Mouse (Mus musculus) spleen, postnatal 14 days (tissue): ENCODE data around the gene Zbtb42.
A peak's percentile ranks its signal among the peaks of the same experiment; 100 is the strongest.

ENCODE experiments used
- DNase-seq, 2 experiments: peaks; one replicate each; pipeline ENCODE4 v3.0.0; 2021 to 2022; ENCODE audit warnings: low spot score in 2 of 2

The Zbtb42 gene

DNA sequence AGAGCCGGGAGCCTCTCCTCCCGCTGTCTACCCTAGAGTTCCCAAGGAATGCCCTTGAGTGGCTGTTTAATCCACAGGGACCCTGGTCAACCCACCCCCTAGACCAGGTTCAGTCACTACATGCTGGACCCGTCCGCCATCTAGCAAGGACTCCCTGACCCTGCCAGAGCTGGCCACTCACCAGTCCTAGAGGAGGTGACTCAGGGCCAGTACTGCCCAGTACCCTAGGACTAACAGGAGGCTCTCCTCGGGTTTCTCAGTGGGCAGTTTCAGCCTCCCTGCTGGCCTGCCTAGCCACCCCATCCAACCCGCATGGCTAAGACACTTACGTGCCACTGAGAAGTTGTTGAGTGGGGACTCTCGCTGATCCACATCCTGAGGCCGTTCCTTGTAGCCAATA is 16.8 kb upstream of the Zbtb42 start:
- DNase-seq: no peak

GRCm38 (mm10) chr12:112663303-112663702 is 15.3 kb upstream of the Zbtb42 start:
- DNase-seq: no peak

- no peak for DNase-seq
These were observed 14.9 kb upstream of the Zbtb42 start for GRCm38 (mm10) chr12:112663716-112664115.

DNA sequence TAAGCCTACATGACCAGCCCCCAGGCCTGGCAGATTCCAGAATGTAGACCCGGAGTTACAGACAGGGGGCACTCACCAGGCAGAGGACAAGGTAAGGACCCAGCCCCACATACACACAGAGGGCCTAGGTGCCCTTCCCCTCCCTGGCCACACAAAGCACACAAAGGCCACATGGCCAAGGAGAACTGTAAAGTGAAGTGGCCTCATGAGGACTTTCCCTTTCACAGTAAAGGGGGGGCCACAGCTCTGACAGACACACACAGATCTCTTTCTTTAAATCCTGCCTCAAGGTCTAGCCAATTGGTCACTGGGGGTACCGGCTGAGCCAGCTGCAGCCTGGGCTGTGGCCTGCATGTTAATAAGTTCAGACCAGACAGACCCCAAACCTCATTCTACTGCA is 14.5 kb upstream of the Zbtb42 start:
- DNase-seq: no peak

GRCm38 (mm10) chr12:112664656-112665055 is 14.0 kb upstream of the Zbtb42 start:
- no peak for DNase-seq

GRCm38 (mm10) chr12:112665445-112665844 is 13.2 kb upstream of the Zbtb42 start:
- DNase-seq: no peak

GRCm38 (mm10) chr12:112665881-112666544 is 12.6 kb upstream of the Zbtb42 start:
- DNase-seq: no peak

DNA sequence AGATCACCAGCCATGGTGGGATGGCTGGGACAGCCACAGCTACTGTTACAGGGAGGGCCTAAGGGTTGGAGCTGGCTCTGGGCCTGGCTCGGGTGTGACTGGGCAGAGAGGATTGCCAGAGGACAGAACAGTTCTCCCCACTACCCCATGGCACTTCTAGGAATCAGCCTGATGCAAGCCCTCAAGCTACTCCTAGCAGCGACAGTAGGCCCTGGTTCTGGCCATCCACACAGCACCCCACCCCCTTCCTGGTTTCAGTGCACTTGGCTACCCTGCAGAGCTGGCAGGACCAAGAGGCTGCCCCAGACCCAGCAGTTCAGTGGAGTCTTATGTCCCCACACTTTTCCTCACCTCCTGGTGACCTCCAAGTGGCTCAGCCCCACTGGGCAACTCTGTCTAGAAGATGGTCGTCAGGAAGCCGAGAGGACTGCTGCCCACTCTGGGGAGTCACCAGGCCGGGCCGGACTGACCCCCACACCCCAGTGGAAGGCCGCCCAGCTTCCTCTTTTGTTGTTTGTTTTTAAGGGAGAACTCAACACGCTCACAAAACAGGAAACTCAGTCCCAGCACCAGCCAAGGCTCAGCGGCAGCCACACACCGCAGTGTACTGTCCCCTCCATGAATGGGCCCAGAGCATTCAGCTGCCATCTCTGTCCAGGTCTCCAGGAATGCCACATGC is 10.9 kb upstream of the Zbtb42 start:
- DNase-seq: no peak

GRCm38 (mm10) chr12:112670718-112671393 is 7.8 kb upstream of the Zbtb42 start:
- no peak for DNase-seq

DNA sequence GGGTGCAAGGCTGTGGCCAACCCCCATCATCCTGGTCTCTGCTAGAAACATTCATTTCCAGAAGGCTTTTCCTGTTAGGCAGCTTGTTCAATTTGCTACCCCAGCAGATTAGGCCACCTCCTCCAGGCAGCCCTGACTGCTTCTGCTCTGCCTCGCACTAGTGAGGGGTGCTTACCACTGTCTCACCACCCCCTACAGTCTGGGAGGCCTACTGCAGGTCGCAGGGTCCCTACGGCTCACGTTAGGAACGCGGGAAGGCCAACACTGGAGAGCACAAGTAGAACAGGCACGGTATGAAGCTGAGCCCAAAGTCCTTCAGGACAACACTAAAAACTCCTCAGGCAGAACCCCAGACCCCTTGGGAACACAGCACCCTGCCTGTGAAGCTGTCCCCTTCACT is 6.7 kb upstream of the Zbtb42 start:
- DNase-seq: no peak

GRCm38 (mm10) chr12:112672744-112673575 is 5.7 kb upstream of the Zbtb42 start:
- no peak for DNase-seq

- DNase-seq: no peak
These were observed 5.0 kb upstream of the Zbtb42 start for GRCm38 (mm10) chr12:112673576-112674091.

DNA sequence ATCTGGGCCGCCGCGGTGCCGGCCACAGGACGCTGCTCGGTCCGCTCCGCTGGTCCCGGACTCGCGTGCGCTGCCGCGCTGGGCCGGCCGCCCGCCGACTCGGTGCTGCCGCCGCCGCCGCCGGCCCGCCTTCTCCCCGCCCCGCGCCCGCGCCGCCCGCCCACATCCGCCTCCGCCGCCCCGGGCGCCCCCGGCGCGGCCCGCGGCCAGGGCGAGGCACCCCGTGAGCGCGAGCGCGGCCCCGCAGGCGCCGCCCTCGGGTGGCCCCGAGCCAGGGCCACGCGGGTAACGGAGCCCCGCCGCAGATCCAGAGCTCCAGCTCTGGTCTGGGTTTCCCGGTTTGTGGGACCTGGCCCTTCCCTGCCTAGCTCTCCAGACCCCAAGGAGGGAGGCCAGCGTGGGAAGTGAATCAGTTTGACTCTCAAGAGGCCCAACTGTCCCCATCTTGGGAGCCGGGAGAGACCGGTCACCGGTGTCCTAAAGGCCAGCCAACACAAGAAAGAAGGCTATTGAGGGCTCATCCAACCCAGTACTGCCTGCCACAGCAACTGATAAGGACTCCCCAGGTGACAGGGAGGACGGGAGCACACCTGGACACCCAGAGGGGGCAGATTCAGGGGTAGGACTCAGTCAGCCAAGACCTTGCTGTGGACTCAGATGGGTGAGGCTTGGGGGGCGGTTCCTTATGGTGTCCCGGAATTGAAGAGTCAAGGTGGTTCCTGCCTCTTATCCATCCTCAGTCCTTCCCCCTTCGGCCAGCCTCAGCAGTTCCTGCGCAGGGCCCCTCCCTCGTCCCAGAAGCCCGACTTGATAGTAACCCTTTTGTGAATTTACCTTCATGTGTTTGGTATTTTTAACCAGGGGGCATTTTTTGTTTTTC is 4.3 kb upstream of the Zbtb42 start, which contains the start of gene Akt1:
Gene Akt1 (minus strand): TSS at position 753 of the 880 bp plus-strand sequence.
- DNase-seq: peak in 1 of 2 experiments; percentile 35

- DNase-seq: peak; percentile 68 to 78
These were observed 3.2 kb upstream of the Zbtb42 start for GRCm38 (mm10) chr12:112675245-112676035.

GRCm38 (mm10) chr12:112677076-112677475 is 1.6 kb upstream of the Zbtb42 start:
- no peak for DNase-seq

GRCm38 (mm10) chr12:112677943-112678554 is 579 bp upstream of the Zbtb42 start:
- DNase-seq: no peak

DNA sequence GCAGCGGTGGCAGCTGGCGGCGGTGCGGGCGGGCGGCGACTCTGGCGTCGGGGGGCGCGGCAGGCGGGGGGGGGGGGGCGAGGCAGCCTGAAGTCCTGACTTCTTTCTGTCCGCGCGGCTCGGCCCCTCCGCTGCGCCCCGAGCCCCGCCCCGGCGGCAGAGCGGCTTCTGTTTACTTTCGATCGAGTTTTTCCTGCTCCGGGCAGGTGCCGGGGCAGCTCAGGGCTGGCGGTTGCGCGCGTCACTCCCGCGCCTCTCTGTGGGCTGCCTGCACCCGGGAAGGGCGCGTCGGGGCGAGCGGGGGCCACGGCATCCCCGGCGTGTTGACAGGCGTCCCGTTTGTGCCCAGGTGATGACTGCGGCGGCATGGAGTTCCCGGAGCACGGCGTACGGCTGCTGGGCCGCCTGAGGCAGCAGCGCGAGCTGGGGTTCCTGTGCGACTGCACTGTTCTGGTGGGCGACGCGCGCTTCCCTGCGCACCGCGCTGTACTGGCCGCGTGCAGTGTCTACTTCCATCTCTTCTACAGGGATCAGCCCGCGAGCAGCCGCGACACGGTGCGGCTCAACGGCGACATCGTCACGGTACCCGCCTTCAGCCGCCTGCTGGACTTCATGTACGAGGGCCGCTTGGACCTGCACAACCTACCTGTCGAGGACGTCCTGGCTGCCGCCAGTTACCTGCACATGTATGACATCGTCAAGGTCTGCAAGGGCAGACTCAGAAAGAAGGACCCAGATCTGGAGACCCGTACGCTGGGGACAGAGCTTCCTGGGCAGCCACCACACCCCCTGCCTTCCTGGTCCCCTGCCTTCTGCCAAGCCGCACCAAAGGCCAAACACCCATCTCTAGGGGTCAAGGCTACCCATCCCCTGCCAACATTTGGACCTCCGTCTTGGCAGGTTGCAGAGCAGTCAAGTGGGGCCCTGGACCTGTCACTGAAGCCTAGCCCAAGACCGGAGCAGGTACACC is 684 bp downstream of the Zbtb42 start:
- DNase-seq: no peak

GRCm38 (mm10) chr12:112683351-112683750 is 4.7 kb downstream of the Zbtb42 start:
- DNase-seq: no peak
